Mouse (Mus musculus) heart, adult 18-20 months (tissue): ENCODE measurements around the gene 1810055G02Rik. TPM values are rescaled to one million over a fixed set of nuclear protein-coding genes. Genes with fewer than 3 reads are reported as not detected.

Experiments
- DNase-seq, 2 experiments: peaks; one replicate each; pipeline ENCODE4 v3.0.0; 2021 to 2022; ENCODE audit warnings: mixed read lengths in 1 of 2
- total RNA-seq, 2 experiments: library from RNA; stranded (reverse); gene quantifications; 2 replicates each; pipeline ENCODE4 v1.2.3; 2021

1810055G02Rik gene
- total RNA-seq, 2 experiments from 2014 or later = 5.5 to 8.3 TPM

DNA sequence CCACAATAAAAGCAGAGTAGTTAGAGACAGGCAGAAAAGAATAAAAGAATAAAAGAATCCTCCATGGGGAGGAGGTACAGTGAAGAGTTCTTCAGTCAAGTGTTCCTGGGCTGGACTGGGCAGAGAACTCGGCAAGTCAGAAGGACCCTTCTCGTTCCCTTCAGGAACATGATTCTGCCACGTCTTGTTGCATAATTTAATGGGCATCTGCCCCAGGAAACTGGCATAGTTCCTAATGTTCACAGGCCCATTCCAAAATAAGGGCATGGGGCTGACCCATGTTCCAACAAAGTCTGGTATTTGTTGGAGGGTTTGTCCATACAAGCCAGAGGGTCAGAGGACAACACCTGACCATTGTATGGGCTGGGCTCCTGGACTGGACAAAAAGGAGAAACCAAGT, 13.1 kb upstream of the 1810055G02Rik start:
- no peak for DNase-seq

DNA sequence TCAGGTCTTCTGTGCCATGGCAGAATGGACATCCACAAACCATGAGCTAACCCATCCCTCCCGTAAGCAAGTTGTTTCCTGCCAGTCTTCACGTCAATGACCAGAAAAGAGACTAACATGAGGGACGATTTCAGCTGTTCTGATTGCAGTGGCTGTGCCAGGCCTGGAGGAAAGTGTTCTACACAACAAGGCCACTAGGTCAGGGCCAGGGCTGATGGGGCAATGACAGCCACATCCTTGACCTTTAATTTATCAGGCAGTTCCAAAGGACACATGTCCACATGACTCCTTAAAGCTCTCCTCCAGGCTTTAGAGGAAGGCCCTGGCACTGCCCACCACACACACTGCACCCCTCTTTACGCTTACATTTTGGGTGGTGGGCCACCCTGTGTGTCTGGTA, 12.6 kb upstream of the 1810055G02Rik start:
- DNase-seq = no peak

DNA sequence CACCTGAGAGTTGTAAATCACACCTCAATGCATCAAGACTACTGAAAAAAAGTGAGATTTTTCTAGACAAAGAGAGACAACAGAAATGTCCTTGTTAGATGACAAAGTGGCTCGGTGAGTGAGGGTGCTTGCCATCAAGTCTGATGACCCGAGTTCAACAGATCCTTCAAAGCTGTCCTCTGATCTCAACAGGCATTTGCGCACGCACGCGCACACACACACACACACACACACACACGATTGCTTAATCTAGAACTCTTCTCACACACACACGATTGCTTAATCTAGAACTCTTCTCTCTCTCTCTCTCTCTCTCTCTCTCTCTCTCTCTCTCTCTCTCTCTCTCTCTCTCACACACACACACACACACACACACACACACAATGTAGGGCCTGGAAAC, 12.1 kb upstream of the 1810055G02Rik start:
- DNase-seq = no peak

DNA sequence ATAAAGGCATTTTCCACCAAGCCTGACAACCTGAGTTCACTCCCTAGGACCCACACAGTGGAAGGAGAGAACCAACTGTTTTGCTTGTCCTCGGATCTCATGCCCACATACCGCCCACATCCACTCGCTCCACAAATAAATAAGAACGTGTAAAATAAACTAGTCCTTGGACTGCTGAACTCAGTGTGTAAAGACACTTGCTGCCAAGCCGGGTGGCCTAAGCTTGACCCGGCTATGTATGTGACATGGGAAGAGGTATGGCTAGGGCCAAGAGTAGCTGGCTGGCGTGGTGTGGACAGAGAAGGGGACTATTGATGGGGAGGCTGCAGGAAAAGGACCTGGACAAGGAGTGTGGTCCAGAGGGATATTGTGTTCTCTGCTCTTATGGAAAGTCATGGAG, 10.1 kb upstream of the 1810055G02Rik start:
- DNase-seq = no peak

DNA sequence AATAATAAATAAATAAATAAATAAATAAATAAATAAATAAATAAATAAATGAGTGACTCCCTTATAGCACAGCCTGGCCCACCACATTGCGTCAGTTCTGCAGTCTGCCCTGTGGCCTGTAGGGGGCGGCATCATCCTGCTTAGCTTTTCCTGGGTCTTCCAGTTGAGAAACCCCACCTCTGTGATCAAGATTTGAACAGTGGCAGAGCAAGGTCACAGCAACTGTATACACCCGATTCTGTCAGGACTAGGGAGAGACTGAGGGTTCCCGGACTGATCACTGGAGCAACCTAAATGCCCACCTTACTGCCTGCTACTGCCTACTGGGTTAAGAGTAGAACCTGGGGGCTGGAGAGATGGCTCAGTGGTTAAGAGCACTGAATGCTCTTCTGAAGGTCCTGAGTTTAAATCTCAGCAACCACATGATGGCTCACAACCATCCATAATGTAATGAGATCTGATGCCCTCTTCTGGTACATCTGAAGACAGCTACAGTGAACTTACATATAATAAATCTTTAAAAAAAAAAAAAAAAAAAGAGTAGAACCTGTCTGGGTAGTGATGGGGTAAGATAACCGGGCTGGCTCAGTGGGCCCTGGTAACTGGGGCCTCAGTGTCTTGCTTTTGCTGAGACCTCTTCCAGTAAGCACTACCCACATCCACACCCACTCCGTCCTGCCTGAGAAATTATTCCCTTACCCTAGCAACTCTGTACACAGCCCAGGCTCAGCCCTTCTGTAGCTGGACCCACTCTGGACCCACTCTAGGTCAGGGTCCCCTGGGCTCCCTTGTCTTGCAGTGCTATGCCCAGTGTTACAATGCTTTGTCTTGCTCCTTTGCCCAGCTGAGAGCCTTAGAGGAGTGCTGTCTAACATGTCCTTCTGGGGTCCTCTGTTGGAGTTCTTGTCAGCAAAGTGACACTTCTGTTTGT, 8.3 kb upstream of the 1810055G02Rik start:
- DNase-seq = peak; percentile 81 to 92

DNA sequence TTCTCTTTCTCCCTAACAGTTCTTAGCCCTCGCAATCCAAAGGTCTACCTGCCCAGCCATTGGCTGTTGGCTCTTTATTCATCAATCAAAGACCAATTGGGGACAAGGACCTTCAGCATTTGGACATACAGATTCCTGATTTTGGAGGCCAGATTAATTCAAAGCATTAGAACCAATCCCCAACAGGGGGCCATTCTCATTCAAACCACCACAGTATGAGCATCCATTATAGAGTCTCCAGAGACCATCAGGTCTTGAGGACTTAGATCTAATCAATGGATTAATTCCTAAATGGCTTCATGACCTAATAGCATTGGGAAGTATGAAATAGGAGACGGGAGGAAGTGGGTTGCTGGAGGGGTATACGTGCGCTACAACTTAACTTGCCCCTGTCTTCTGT, 5.6 kb upstream of the 1810055G02Rik start:
- DNase-seq = no peak

DNA sequence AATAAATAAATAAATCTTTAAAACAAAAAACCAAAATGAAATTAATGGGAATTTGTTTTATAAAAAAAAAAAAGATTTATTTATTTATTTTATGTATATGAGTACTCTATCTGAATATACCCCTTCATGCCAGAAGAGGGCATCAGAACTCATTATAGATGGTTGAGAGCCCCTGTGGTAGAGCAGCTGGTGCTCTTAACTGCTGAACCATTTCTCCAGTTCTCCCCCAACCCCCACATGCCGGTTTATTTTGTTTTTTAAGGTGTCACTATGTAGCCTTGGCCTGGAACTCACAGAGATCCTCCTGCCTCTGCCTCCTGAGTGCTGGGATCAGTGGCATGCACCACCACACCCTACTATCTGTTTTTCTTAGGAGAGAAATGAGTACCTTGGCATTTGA, 1.8 kb upstream of the 1810055G02Rik start:
- no peak for DNase-seq

DNA sequence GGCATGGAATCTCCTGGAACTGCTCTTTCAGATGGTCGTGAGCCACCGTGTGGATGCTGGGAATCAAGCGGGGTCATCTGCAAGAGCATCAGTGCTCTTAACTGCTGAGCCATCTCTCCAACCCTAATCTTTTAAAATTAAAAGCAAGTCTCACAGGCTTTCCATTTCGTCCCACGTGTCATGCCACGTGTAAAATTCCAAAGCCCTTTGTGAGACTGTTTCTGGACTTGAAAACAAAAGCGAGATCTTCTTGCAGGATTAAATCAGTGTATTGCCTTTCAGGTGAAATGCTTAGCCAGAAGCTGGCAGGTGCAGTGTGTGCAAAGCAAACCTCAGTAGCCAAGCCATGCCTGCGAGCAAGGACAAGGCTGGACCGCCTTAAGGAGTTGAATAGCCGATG, 540 bp upstream of the 1810055G02Rik start:
- DNase-seq = no peak

DNA sequence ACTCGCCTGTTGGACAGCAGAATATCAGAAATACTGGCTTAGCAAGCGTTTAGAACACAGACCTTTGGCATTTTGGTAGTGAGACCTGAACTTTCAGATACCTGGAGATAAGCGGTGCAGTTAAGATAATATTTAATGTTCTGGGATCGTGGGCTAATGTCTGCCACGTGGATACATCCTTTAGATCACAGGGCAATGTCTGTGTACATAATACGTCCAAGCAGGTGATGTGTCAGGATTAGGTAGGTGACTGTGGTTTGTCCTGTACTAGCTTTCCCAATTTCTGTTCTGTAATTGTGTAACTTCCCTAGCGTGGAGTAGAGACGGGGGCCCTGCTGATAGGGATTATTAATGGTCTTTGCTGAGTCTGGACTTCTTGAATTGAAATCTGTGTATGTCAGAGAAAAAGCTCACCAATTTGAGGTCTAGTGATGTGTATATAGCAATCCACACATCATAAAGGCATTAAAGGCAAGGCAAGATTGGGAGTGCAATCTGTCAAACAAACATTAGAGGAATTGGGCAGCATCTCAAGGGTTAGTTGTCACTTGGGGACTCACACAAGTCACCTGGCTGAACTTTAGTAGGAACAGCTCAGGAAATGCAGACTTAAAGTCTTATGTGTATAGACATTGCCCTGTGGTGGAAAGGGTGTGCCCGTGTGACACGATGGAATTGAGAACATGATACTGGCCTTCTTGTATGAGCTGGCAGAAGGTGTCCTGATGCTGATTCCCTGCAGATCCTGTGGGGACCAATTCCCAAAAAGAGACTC, 1.1 kb downstream of the 1810055G02Rik start:
- DNase-seq = no peak

DNA sequence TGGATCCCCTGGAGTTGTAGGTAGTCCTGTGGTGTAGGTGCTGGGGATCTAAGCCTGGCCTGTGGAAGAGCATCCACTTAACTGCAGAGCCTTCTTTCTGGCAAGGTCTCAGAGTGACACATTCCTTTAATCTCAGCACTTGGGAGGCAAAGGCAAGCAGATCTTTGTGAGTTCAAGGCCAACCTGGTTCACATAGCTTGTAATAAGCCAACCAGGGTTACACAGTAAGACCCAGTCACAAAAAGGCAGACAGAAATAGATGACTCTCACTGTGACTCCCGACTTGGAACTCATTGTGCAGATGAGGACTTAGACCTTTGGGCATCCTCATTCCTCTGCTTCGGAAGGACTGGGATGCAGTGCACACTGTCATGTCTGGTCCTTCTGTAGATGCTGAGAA, 2.3 kb downstream of the 1810055G02Rik start:
- DNase-seq = no peak

DNA sequence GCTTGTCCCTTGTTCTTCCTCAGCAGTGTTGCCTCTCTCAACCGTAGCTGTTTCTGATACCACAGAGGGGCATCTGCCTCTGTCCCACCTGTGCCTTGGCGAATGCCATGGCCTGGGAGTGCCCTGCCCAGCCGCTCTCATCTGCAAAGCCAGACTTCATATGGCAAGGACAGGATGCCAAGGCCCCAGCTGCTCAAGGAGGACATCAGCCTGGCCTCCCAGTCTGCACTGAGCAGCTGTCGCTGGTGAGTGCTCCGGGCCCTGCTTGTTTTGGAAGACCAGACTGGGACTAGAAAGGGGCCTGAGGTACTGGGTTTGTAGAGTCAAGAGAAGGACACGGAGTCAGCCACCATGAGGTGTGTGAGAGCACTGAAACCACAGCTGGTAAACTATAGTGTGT, 6.3 kb downstream of the 1810055G02Rik start:
- no peak for DNase-seq

DNA sequence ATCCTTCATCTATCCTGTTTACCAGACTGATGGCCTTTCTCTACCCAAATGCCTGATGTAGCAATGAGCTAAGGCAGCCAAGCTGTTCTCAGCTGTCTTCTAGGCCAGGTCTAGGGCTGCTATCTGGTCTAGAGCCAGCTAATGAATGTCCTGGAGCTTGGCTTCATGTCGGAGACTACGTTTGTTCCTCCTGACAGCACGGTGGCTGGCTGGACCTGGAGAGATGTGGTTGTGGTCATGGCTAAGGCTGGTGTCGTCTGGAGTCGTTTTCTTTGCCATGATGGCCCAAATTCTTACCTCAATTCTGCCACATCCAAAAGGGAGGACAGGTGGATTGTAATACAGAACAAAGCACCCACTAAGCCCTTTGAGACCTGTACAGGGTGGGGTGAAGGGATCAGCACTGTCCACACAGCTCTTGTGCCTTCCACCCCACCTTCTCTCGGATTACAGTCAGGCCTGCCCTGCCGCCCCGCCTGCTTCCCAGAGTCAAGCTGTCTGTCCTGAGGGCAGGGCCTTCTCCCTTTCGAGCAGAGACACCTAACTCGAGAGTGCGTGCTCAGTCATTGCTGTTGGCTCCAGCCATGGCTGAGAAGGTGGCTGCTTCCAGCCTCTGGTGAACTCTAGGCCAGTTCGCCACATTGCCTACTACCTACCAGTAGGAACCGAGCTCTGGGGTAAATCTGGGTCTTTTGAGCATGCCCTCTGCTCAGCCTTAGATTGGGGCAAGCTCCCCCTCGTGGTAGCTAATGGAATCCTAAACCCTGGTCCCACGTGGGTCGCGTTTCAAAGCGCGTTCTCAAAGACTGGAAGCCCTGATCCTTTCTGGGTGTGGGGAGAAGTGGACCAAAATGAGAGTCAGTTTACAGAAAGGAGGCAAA, 10.6 kb downstream of the 1810055G02Rik start:
- DNase-seq = peak; percentile 57 to 82

DNA sequence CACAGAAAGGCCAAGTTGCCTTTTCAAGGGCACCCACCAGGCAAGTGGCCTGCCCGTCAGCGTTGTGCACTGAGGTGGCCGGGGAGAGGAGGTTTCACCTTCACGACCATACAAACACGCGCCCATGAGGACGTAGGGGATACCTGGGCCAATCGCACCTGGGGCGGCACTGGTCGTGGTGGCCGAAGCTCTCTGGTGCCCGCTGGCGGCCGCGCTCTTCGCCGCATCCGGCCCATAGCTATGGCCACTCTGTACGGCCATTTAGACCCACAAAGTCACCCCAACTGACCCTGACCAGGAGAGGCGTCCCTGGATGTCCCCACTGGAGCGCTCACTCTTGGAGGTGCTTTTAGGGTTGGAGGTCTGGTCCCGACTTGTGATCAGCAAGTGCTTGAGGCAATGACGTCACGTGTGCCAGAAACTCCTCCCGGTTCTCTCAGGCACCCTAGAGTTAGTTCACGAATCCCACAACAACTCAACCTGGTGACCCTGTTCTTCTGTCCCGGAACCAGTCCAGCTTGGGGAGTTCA, 11.3 kb downstream of the 1810055G02Rik start:
- peak; percentile 69 to 82 for DNase-seq

DNA sequence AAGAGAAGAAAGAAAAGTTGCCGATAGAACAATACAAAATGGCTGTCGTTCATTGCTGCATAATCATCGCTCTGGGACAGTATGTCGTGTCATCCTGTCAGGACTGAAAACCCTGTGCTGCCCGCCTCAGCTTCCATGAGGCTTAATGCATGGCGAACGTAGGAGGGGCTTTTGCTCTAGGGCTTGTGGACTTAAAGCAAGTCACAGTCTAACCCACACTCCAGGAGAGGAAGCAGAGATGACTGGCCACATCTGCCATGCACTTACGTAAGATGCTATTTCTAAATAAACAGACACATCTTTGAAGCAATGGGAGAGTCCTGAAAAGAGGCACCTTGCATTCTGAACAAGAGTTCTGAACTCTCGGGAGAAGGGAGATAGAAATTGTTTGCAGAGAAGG, 15.1 kb downstream of the 1810055G02Rik start:
- no peak for DNase-seq

DNA sequence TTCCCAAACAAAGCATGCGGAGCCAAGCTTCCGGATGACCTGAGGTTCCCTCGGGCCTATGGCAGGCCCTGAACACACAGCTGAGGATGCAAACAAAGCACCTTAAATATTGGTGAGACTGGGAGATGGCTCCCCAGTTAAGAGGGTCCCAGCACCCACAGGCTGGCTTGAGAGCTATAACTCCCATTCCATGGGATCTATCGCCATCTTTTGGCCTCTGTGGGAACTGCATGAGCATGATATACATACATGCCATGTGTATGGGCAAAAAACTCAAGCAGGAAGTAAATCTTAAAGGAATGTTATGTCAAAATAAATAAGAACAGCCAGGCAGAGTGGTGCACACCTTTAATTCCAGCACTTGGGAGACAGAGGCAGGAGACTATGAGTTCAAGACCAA, 15.8 kb downstream of the 1810055G02Rik start:
- peak in 1 of 2 experiments; percentile 44 for DNase-seq

DNA sequence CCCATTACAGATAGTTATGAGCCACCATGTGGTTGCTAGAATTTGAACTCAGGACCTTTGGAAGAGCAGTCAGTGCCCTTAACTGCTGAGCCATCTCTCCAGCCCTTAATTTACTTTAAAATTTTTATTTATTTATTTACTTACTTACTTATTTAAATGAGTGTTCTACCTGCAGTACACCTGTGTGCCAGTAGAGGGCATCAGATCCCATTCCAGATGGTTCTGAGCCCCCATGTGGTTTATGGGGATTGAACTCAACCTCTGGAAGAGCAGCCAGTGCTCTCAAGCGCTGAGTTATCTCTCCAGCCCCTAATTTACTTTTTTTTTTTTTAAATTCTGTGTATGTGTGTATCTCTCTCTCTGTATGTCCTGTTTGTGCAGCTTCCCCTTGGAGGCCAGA, 16.7 kb downstream of the 1810055G02Rik start:
- peak; percentile 70 to 88 for DNase-seq

DNA sequence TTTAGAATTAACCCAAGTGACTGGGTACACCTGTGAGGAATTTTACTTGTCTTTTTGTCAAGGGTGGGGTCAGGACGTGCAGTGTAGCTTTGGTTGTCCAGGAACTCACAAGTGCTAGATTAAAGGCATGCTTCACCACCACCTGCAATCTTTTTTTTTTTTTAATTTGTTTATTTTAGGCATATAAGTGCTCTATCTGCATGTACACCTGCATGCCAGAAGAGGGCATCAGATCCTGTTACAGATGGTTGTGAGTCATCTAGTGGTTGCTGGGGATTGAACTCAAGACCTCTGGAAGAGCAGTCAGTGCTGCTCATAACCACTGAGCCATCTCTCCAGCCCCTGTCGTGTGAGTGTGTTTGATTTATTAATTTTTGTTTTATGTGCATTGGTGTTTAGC, 20.8 kb downstream of the 1810055G02Rik start:
- no peak for DNase-seq

DNA sequence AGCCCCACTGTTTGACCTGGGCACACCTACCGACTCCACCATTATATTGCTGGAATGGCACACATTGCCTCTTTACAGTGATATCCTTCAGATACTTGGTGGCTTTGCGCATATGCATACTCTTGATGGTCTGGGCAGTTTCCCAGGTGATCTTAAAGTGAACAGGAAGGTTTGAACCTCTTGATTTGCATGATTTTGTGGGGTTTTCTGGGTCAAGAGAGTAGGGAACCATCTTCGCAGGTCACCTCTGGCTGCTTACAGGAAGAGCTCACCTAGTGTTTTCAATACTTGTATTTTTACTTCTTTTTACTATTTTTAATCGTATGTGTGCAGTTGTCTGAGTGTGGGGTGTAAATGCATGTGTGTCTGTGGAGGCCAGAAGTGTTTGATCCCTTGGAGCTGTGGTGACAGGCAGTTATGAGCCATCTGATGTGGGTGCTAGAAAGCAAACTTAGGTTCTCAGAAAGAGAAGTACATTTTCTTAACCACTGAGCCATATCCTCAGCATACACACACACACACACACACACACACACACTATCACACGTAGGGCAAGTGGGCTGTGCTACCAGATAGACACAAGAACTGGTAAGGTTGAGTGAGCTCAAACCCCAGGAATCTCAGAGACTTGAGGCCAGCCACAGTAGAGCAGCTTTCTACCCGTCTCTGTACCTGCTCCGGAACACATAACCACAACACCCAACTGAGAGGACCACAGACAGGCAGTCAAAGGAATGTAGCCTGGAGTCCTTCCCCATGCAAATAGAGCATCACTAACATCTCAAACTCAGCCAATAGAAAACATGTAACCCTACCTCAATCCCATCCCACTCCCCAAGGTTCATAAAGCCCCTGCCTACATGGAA, 22.9 kb downstream of the 1810055G02Rik start:
- no peak for DNase-seq

DNA sequence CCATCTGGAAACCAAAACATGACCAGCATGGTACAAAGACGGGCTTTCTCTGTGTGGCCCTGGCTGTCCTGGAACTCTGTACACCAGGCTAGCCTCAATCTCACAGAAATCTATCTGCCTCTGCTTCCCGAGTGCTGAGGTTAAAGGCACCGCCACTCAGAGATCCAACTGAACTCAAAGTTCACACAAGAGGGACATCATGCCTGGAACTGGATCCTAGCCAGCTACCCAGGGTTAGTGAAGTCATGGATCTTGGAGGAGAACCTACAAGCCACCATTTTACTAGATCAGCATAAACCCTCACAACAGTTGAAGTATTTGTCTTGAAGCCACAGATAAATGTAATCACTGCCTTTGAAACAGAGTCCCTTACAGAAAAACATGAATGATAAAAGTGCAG, 27.9 kb downstream of the 1810055G02Rik start:
- DNase-seq = no peak

DNA sequence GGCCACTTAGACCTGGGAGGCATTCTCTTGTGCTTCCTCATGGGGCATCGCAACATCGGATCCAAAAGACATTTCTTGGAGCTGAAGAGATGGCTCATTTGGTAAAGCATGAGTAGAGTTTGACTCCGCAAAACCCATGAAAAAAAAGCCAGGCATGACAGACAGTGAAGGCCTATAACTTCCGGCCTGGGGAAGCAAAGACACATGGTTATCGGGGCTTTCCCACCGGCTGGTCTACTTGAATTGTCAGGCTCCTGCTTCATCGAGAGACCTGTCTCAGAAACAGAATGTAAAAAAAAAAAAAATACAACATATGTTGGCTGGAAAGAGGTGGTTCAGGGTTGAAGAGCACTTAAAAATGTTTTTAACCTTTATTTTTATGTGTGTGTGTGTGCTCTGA, 31.6 kb downstream of the 1810055G02Rik start:
- DNase-seq = no peak

DNA sequence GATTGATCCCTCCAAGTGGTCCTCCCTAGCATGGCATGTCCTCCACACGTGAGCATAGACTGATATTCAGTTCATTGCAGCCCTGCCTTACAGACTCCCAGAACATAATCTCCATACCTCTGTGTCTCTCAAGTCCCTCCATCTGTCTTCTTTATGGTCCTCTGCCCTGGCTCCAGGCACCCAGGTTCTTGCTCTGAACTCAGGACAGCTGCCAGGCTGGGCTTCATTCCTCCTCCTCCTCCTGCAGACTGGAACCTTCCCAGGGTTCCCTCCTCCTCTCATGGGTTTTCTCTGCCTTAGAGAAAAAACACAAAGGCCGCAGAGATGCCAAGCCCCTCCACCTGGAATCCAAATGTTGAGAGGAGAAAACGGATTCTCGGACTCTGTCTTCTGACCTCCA, 34.6 kb downstream of the 1810055G02Rik start:
- no peak for DNase-seq
